Mouse (Mus musculus) urinary bladder, adult 18-20 months (tissue): ENCODE results near the gene Disp3.

Experiments used
- DNase-seq, 2 experiments: peaks; one replicate each; pipeline ENCODE4 v3.0.0; 2022; ENCODE audit warnings: low spot score in 2 of 2, mixed read lengths in 2 of 2

Gene Disp3

GRCm38 (mm10) chr4:148220656-148221055 is 67.1 kb downstream of the Disp3 start:
- DNase-seq, result no peak

- DNase-seq, result no peak
Observed at GRCm38 (mm10) chr4:148218238-148218637, 69.5 kb downstream of the Disp3 start.

GRCm38 (mm10) chr4:148215264-148215900 is 72.4 kb downstream of the Disp3 start:
- DNase-seq, result no peak

GRCm38 (mm10) chr4:148214460-148215136 is 73.2 kb downstream of the Disp3 start:
- DNase-seq, result no peak

GRCm38 (mm10) chr4:148204873-148205232 is 82.9 kb downstream of the Disp3 start:
- no peak for DNase-seq

GRCm38 (mm10) chr4:148204061-148204872 is 83.5 kb downstream of the Disp3 start:
- no peak for DNase-seq

- no peak for DNase-seq
Observed at GRCm38 (mm10) chr4:148203557-148203956, 84.2 kb downstream of the Disp3 start.

- no peak for DNase-seq
Observed at GRCm38 (mm10) chr4:148198721-148199120, 89.0 kb downstream of the Disp3 start.

GRCm38 (mm10) chr4:148194400-148194799 is 93.4 kb downstream of the Disp3 start:
- no peak for DNase-seq

- no peak for DNase-seq
Observed at GRCm38 (mm10) chr4:148192707-148193245, 95.0 kb downstream of the Disp3 start.
